Mouse (Mus musculus): ENCODE results near the gene Rptor. TPM values are rescaled to one million over a fixed set of nuclear protein-coding genes. Genes with fewer than 3 reads are reported as not detected.

The Rptor gene
- polyA plus RNA-seq, 1 experiment from 2014 or later: 7.1 TPM

- DNase-seq (ENCODE audit: low spot score): no peak
- Histone ChIP-seq H3K27me3 (ENCODE audit: insufficient read depth, low read length) (no peaks in the 10 kb centered on the region), H3K4me1 (replicated peaks; ENCODE audit: insufficient read depth, low read length) (peaks cover 23% of the 10 kb centered on the region), H3K4me3 (replicated peaks; ENCODE audit: low read depth, low read length) (no peak overlapping the region), H3K4me2 (ENCODE audit: low read length) (no peak overlapping the region), H3K9ac (ENCODE audit: low read depth, low read length) (no peak overlapping the region), H3K9me3 (replicated peaks; ENCODE audit: low read length) (no peaks in the 10 kb centered on the region), H3K27ac (no peak overlapping the region), H3K36me3 (ENCODE audit: insufficient read depth, low read length) (no peaks in the 10 kb centered on the region)
- no peak for ATAC-seq (replicated peaks; ENCODE audit: low FRiP score, low read depth)
- TF ChIP-seq CTCF (IDR thresholded peaks at IDR 0.05; ENCODE audit: low read depth): no peak
- 66% methylated on average over 3 of the region's 3 CpGs for WGBS
These were observed 186.4 kb downstream of the Rptor start for GRCm38 (mm10) chr11:119788919-119789713.

- Histone ChIP-seq H3K27ac (peak overlapping the region; percentile 14; the same call in 1 of the 2 replicates), H3K27me3 (ENCODE audit: insufficient read depth, low read length) (no peaks in the 10 kb centered on the region), H3K4me3 (replicated peaks; ENCODE audit: low read depth, low read length) (no peak overlapping the region), H3K9me3 (replicated peaks; ENCODE audit: low read length) (no peaks in the 10 kb centered on the region), H3K36me3 (ENCODE audit: insufficient read depth, low read length) (no peaks in the 10 kb centered on the region), H3K4me1 (replicated peaks; ENCODE audit: insufficient read depth, low read length) (peaks cover 32% of the 10 kb centered on the region), H3K4me2 (ENCODE audit: low read length) (no peak overlapping the region), H3K9ac (ENCODE audit: low read depth, low read length) (no peak overlapping the region)
- ATAC-seq (replicated peaks; ENCODE audit: low FRiP score, low read depth): peak; percentile 58; the same call in 1 of the 2 replicates
- DNase-seq (ENCODE audit: low spot score): peak; percentile 69
- 43% methylated on average over 10 of the region's 10 CpGs for WGBS
- TF ChIP-seq CTCF (IDR thresholded peaks at IDR 0.05; ENCODE audit: low read depth): no peak
These were observed 189.3 kb downstream of the Rptor start for GRCm38 (mm10) chr11:119791923-119792564.

- Histone ChIP-seq H3K27ac (no peak overlapping the region), H3K9me3 (replicated peaks; ENCODE audit: low read length) (no peaks in the 10 kb centered on the region), H3K4me1 (replicated peaks; ENCODE audit: insufficient read depth, low read length) (peaks cover 32% of the 10 kb centered on the region), H3K9ac (ENCODE audit: low read depth, low read length) (no peak overlapping the region), H3K4me3 (replicated peaks; ENCODE audit: low read depth, low read length) (no peak overlapping the region), H3K27me3 (ENCODE audit: insufficient read depth, low read length) (no peaks in the 10 kb centered on the region), H3K4me2 (ENCODE audit: low read length) (no peak overlapping the region), H3K36me3 (ENCODE audit: insufficient read depth, low read length) (no peaks in the 10 kb centered on the region)
- DNase-seq (ENCODE audit: low spot score): peak; percentile 24
- TF ChIP-seq CTCF (IDR thresholded peaks at IDR 0.05; ENCODE audit: low read depth): no peak
- WGBS: 41% methylated on average over 6 of the region's 6 CpGs
- ATAC-seq (replicated peaks; ENCODE audit: low FRiP score, low read depth): no peak
These were observed 190.7 kb downstream of the Rptor start for GRCm38 (mm10) chr11:119793378-119793777.

GRCm38 (mm10) chr11:119794020-119794419 is 191.3 kb downstream of the Rptor start:
- Histone ChIP-seq H3K4me1 (replicated peaks; ENCODE audit: insufficient read depth, low read length) (peaks cover 32% of the 10 kb centered on the region), H3K36me3 (ENCODE audit: insufficient read depth, low read length) (no peaks in the 10 kb centered on the region), H3K9ac (ENCODE audit: low read depth, low read length) (no peak overlapping the region), H3K9me3 (replicated peaks; ENCODE audit: low read length) (no peaks in the 10 kb centered on the region), H3K27ac (no peak overlapping the region), H3K27me3 (ENCODE audit: insufficient read depth, low read length) (no peaks in the 10 kb centered on the region), H3K4me3 (replicated peaks; ENCODE audit: low read depth, low read length) (no peak overlapping the region), H3K4me2 (ENCODE audit: low read length) (no peak overlapping the region)
- WGBS: 95% methylated on average over 1 of the region's 1 CpGs
- ATAC-seq (replicated peaks; ENCODE audit: low FRiP score, low read depth): no peak
- no peak for TF ChIP-seq CTCF (IDR thresholded peaks at IDR 0.05; ENCODE audit: low read depth)
- no peak for DNase-seq (ENCODE audit: low spot score)

- no peaks in the 10 kb centered on the region for H3K27me3 ChIP-seq (ENCODE audit: insufficient read depth, low read length)
- TF ChIP-seq CTCF (IDR thresholded peaks at IDR 0.05; ENCODE audit: low read depth): no peak
- peaks cover 27% of the 10 kb centered on the region for H3K4me1 ChIP-seq (replicated peaks; ENCODE audit: insufficient read depth, low read length)
- H3K27ac ChIP-seq: no peak overlapping the region
- DNase-seq (ENCODE audit: low spot score) (peak; percentile 76), ATAC-seq (replicated peaks; ENCODE audit: low FRiP score, low read depth) (no peak)
- 22% methylated on average over 6 of the region's 6 CpGs for WGBS
- no peak overlapping the region for H3K4me3 ChIP-seq (replicated peaks; ENCODE audit: low read depth, low read length)
- H3K4me2 ChIP-seq (ENCODE audit: low read length): no peak overlapping the region
- no peaks in the 10 kb centered on the region for H3K9me3 ChIP-seq (replicated peaks; ENCODE audit: low read length)
- H3K9ac ChIP-seq (ENCODE audit: low read depth, low read length): no peak overlapping the region
- H3K36me3 ChIP-seq (ENCODE audit: insufficient read depth, low read length): no peaks in the 10 kb centered on the region
These were observed 192.0 kb downstream of the Rptor start for GRCm38 (mm10) chr11:119794671-119795070.

GRCm38 (mm10) chr11:119796406-119796805 is 193.7 kb downstream of the Rptor start:
- no peak overlapping the region for H3K4me3 ChIP-seq (replicated peaks; ENCODE audit: low read depth, low read length)
- peak; percentile 16 for DNase-seq (ENCODE audit: low spot score)
- no peak overlapping the region for H3K27ac ChIP-seq
- WGBS: 42% methylated on average over 7 of the region's 7 CpGs
- no peak overlapping the region for H3K4me2 ChIP-seq (ENCODE audit: low read length)
- no peaks in the 10 kb centered on the region for H3K27me3 ChIP-seq (ENCODE audit: insufficient read depth, low read length)
- ATAC-seq (replicated peaks; ENCODE audit: low FRiP score, low read depth): no peak
- TF ChIP-seq CTCF (IDR thresholded peaks at IDR 0.05; ENCODE audit: low read depth): no peak
- H3K9ac ChIP-seq (ENCODE audit: low read depth, low read length): no peak overlapping the region
- no peaks in the 10 kb centered on the region for H3K9me3 ChIP-seq (replicated peaks; ENCODE audit: low read length)
- H3K36me3 ChIP-seq (ENCODE audit: insufficient read depth, low read length): no peaks in the 10 kb centered on the region
- peaks cover 21% of the 10 kb centered on the region for H3K4me1 ChIP-seq (replicated peaks; ENCODE audit: insufficient read depth, low read length)

All from kidney, postnatal 0 days (tissue).